Mouse (Mus musculus) heart, postnatal 14 days (tissue): ENCODE measurements around the gene Aldh4a1. TPM values are rescaled to one million over a fixed set of nuclear protein-coding genes. Genes with fewer than 3 reads are reported as not detected.

Source experiments
- DNase-seq, 2 experiments: peaks; one replicate each; pipeline ENCODE4 v3.0.0; 2021 to 2022
- intact Hi-C: fragments of 180-260 bp; cut with DNase I; formaldehyde crosslinking; loops from one replicate; pipeline ENCODE4 v1.15.1; 2025
- total RNA-seq, 2 experiments: library from RNA; stranded (reverse); gene quantifications; 2 replicates each; pipeline ENCODE4 v1.2.3; 2021

Aldh4a1 gene
- total RNA-seq, 2 experiments from 2014 or later = 28.4 to 31.5 TPM

DNA sequence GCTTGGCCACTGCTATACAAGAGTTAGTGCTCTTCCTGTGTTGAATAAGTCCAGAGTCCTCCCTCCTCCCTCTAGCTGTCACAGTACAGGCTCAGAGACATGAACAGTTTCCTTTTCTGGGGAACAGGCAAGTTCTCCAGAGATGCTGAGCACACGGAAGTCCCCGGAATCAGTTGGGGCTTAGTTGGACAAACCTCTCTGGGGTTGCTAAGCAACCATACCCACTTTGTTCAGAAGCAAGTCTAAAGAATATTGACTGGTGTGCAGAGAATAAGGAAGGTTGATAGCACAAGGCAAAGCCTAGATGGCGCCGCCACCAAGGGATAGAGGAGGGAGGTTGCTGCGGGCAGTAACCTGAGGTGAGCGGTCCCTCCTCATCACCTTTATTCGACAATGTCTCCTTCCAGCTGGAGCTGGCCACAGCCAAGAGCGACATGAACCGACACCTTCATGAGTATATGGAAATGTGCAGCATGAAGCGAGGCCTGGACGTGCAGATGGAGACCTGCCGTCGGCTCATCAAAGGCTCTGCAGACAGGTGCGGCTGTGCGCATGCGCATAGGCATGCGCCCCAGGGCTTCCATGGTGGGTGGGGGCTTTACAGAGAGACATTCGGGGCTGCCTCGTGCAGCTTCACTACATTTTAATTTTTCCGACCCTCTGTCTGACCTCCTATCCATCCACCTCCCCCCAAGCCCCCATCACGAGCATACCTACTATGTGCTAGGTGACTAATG, 8.0 kb upstream of the Aldh4a1 start:
- intact Hi-C loops = no loop called here
- DNase-seq = no peak

DNA sequence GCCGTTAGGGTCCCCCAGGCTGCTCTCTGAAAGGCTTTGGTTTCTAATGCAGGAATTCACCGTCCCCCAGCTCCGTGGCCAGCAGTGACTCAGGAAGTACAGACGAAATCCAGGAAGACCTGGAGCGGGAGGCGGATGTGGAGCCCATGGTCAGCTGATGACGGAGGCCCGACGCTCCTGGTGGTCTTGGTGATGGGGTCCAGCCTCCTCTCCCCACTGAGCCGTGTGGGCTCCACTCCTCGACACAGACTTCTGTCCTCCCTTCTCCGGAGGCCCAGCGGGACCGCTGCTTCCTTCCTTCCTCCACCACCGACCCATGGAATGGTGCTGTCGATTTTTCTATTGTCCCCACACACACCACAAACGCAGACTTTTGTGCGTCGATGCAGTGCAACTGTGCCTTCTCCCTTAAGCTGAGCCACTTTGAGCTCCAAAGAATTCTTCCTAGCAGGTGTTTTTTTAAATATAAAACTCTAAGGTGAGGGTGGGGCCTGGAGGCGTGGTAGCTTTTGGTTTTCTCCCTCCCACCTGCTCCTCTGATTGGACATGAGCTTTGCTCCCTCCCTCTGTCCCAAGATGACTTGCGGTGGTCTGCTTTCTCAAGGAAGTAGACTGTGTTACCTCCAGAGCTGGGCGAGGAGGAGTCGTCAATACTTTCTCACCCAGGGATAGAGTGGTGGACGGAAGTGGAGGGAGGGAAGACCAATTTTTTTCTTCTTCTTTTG, 6.2 kb upstream of the Aldh4a1 start:
- intact Hi-C loops = no loop called here
- DNase-seq = peak in 1 of 2 experiments; percentile 44

DNA sequence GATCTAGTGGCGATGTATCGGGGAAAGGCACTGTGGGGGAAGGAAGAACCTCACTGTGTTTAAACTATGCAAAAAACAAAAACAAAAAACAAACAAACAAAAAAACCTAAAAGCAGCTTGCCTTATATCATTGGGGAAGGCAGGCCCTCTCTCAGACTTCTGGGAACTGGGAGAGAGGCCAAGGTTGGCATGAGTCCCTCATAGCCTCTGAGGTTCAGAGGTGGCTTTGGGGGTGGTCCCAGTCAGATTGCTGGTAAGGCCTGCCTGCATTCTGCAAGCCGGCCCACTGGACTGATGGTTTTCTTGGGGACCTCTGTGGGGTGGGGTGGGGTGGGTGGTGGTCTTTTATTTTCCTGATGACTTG, 5.7 kb upstream of the Aldh4a1 start:
- intact Hi-C loops = no loop called here

DNA sequence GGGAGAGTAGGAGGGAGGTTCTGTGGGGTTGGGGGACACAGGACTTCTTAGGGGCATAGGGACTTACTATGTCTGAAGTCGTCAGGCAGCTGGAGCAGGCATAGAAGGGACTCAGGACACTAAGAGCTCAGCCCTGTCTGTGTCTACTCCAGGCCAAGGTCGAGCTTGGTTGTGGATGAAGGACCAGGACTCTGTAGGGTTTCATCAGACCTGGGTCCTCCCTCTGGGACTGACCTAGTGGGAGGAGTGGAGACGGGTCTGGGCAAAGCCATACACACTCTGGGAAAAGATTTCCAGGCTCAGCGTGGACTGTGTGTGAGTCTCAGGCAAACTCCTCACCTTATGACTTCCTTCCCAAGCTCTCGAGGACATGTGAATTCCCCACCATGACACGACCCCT, 2.9 kb upstream of the Aldh4a1 start:
- no peak for DNase-seq
- intact Hi-C loops = no loop called here

More for the DNA sequence above, 5.7 kb upstream of the Aldh4a1 start:
- DNase-seq = no peak

DNA sequence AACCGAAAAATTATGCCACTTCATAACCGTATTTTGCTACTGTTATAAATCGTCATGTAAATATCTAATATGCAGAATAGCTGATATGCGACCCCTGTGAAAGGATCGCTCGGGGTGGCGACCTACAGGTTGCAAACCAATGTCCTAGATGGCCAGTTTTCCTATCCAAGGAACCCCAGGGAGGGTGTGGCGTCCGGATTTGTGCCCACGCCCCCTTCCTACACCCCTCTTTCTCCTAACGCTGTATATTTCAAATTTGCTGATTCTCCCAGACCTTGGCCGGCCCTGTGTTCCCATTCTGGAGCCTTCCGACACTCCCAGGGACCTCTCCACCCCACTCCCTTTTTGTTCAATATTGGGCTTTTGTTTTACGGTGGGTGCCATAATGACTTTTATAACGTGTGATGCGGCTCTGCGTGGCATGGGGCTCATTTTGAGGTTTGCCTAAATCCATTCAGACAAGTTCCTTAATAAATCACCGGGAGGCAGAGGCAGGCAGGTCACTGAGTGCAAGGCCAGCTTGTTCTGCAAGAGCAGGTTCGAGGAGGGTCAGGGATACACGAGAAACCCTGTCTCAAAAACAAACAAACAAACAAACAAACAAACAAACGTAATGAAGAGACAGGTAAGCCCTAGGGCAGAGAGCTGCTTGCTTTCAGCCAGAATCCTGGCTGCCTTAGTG, 909 bp downstream of the Aldh4a1 start:
- DNase-seq = no peak
- intact Hi-C loops = no loop called here

DNA sequence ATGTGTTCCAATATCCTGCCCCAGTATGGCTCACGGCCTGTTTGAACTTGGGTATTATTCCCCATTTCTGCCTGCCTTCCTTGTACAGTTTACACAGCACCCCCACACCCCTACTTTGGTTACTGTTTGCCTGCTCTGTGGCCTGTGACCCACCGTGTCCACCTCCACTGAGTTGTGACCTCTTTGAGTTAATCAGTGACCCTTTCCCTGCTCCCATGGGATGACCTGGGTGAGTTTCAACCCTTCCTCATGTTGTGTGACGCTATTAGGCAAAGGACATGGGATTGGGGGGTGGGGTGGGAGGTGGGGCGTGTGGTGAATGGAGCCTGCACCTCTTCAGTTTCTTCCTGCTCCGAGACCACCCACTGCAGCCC, 1.4 kb downstream of the Aldh4a1 start:
- intact Hi-C loops = no loop called here
- DNase-seq = no peak

DNA sequence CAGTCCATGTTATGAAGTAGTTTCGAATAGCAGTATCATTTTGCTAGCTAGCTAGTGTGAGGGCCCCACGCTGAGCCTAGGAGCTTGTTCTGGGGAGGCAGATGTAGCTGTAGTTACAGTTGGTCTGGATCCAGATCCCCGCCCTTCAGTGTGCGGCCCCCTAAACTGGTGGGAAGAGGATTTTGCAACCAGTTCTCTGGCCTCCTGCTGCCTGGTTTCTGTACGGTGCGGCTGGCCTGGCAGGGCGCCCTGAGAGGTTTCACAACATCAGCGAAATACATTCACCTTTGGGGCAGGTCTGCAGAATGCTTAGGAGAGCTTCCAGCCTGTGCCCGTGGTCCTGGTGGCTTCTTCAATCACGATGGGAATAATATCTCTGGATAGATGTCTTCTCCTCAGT, 2.0 kb downstream of the Aldh4a1 start:
- DNase-seq = no peak
- intact Hi-C loops = no loop called here

DNA sequence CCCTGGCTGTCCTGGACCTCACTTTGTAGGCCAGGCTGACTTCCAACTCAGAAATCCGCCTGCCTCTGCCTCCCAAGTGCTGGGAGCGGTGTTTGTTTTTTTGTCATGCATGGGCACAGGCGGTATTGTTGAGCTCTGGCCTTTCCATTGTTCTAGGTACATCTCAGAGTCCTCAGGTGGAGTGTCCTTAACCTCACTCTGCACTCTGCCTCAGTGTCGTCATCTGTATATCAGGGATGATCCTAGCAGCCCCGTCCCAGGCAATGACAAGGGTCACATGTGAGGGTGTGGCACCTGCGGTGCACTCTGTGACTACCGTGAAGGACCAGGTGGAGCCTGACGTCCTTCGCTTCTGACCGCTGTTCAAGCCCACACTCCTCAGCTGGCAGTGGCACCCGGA, 4.7 kb downstream of the Aldh4a1 start:
- DNase-seq = no peak
- intact Hi-C loops = no loop called here

DNA sequence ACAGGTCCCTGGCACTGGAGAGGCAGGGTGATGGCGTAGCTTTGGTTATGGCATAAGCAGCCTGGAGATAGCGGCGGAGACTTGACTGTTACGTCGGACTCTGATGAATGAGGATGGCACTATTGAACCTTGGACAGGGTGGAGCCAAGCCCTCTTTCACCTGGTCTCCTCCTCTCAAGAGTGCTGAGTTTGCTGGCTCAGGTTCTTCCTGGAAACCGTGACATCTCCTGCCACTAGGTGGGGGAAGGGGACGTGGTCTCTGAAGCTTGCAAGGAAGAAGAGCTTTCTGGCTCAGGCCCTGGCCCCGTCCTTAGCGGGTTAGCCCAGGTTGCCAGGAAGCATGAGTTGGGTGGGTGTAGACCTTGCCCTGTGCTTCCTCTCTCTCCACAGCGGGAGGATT, 7.5 kb downstream of the Aldh4a1 start:
- intact Hi-C loops = no loop called here
- no peak for DNase-seq

DNA sequence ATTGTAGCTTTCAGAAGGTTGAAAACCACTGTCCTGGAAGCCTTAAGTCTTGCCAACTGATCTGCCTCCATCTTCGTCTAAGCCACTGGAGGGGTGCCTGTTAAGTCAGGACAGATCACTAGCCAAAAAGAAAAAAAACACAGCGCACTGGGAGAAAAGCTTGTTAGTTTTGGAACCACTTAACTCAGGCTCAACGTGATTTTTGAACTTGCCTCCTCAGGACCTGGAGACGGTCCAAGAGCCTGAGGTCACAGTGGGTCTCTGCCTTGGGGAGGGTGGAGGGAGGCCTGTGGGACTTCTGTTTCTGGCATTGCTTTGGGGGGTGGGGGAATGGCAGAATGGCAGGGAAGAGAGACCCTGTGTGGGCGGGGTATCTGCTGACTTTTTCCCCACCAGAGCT, 8.5 kb downstream of the Aldh4a1 start:
- intact Hi-C loops = no loop called here
- no peak for DNase-seq

DNA sequence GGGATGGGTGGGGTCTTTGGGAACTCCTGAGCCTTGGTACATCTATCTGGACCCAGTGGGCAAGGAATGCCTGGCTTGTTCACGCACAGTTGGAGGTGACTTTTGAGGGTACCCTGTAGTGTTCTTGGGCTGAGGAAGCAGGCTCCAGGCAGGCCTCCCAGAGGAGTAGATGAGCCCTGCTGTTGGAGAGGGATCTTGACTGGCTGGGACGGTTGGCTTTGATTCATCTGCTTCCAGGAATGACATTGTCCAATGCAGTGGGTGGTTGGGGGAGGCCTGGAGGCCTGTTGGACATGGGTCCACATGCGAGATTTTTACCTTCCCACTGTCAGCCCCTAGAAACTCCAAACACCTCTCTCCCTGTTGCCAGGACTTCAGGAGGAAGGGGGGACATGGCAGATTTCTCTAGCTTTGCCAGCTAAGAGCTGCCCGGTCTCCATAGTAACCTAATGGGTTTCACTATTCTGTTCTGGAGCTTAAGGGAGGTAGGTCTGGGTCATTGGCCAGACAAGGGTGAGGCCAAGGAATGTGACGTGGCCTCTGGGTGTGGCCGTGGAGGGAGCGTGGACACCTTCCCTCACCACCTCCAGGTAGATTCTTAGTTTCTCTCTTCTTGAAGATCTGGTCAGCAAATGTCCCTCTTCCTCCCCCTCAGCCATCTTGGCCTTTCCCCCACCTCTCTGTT, 9.0 kb downstream of the Aldh4a1 start:
- intact Hi-C loops = no loop called here
- no peak for DNase-seq

DNA sequence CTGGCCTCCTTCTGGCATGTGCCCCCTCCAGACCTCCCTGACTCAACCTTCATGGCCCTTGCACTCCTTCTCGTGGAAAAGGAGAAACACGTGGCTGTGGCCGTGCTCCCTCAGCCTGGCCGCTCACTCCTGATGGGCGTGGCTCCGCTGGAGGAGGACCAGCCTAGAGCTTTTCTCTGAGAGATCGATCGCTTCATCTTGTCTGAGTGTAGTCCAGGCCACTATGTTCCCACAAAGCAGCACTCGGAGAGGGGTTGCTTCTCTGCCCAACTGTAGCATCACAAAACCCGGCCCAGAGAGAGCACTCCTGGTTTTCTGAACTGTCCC, 9.6 kb downstream of the Aldh4a1 start:
- no peak for DNase-seq
- intact Hi-C loops = no loop called here

DNA sequence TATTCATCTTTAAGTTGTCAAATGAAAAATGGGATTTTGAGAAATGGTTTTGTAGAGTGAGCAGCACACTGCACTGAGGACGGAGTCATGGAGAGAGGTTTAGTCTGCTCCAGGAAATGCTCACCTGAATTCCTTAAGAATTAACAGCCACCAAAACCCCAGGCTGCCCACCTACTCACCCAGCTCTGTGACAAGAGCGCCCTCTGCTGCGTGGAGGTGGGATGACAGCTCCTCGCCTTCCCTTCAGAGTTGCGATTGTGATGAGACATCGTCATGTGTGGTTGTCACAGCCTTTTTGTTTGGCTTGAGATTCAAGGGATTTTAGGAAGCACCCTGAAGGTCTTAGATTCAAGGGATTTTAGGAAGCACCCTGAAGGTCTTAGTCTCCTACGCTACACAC, 13.7 kb downstream of the Aldh4a1 start:
- intact Hi-C loops = loop anchor here (1.0 kb wide), 2 partner anchors 25 to 166 kb away; no protein-coding TSS in a partner anchor
- DNase-seq = peak; percentile 76 to 86

DNA sequence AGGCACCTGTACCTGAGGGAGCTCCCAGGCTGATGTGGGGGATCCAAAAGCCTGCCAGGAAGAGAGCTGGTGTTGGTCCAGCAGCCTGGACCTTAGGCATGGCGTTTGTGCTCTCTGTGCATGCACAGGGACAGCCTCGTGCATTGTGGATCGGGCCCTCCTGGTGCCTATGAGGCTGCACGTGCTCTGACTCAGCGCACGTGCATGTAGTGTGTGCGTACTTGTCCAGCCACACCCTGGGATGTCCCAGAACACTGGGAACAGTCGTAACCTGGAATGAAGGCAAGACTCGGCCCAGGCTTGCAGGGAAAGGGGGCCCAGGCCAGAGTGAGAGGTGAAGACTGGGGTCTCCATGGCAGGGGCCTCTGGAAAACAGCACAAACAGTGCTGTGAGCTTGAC, 15.2 kb downstream of the Aldh4a1 start:
- intact Hi-C loops = no loop called here
- DNase-seq = no peak

DNA sequence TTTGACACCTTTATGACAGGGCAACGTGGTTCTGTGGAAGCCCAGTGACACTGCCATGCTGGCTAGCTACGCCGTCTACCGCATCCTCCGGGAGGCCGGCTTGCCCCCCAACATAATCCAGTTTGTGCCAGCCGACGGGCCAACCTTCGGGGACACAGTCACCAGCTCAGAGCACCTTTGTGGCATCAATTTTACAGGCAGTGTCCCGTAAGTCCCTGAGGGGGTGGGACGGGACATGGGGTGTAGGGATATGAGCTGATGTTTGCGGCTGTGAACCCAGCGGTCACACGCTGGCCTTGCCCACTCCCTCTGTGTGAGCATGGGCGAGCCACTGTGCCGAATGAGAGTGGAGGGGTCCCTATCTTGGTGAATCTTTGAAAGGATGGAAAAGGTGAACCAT, 15.7 kb downstream of the Aldh4a1 start:
- intact Hi-C loops = no loop called here
- no peak for DNase-seq

DNA sequence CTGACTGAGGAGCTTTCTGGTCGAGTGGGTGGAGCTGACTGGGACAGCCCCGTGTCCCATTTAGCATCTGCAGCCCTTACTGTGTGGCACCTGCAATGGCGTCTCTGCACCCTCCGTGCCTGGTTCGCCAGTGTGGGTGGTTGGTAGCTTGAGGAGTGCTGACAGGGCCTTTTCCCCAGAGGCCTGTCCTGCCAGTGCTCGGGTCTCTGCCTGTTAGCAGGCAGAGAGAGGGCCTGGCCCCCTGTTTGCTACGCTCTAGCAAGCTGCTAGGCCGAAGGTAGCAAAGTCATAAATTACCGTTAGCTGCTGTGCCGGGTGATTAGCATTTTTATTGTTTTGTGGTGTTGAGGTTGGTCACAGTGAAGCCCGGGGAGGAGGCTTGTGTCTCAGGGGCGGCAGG, 17.1 kb downstream of the Aldh4a1 start:
- intact Hi-C loops = no loop called here
- no peak for DNase-seq

DNA sequence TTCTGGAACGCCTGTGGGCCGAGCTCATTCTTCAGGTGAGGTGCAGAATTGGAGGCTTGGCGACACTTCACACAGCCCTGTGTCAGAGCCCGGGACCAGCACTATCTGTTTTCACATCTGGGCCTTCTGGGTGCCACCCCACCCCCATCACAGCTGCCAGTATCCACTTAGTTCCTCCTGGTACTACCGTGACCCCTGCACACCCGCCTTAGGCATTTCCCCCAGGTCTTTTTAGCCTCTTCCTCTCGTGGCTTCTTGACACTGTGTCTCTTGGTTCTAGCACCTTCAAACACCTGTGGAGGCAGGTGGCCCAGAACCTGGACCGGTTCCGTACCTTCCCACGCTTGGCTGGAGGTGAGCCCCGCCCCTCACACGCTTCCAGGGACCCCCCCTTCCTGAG, 17.7 kb downstream of the Aldh4a1 start:
- DNase-seq = no peak

DNA sequence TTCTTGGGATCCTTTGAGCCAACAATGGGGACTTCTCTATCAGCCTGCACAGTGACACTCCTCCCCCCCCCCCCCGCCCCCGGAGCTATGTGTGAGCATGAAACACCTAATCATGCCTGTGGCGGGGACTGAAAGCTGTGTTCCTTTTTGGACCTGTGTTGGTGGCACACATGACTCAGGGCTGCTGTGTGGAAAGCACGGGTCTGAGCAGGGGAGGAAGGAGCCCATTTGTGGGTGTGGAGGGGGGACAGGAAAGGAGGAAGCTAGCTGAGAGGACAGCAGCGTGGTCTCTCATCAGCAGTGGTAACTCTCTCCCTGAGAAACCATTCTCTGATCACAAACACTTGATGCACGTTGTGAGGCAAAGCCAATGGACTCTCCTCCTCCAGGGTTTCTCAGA, 18.1 kb downstream of the Aldh4a1 start:
- no peak for DNase-seq
- intact Hi-C loops = no loop called here

More for the DNA sequence above, 17.7 kb downstream of the Aldh4a1 start:
- intact Hi-C loops = no loop called here

DNA sequence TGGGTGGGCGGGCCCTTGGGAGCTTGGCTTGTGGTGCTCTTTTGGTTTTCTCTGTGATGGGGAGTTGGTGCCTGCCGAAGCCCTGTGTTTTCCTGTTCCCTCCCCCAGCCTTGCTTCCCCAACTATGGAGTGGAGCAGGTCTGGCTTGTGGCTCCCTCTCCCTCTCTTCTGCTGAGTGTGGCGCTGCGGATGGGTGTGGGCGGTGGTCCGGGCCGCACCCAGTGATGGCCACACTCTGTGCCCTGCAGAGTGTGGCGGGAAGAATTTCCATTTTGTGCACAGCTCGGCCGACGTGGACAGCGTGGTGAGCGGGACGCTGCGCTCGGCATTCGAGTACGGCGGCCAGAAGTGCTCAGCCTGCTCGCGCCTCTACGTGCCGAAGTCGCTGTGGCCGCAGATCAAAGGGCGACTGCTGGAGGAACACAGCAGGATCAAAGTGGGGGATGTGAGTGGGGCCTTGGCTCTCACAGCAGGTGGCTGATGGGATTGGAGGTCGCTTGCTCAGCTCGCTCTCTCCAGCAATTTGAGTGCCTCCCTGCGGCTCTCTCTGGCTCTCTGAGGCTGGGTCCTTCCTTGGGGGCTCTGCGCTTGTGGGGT, 19.3 kb downstream of the Aldh4a1 start:
- peak in 1 of 2 experiments; percentile 23 for DNase-seq
- intact Hi-C loops = no loop called here

DNA sequence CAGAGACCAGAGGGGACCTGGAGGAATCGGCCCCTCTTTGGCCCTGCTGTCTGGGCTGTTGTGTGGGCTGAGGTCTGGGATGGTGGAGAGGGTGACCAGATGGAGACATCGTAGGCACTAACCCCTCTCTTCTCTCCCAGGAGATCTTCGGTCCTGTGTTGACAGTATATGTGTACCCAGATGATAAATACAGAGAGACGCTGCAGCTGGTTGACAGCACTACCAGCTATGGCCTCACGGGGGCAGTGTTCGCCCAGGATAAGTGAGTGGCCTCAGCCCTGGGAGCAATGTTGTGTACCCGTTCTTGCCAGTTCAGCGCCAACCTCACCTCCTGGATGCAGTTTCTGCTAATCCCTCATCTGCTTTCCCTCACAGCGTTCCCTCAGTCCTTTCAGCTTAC, 21.3 kb downstream of the Aldh4a1 start:
- DNase-seq = peak; percentile 74 to 85
- intact Hi-C loops = loop anchor here (1.0 to 2.0 kb wide), 2 partner anchors 27 to 214 kb away; no protein-coding TSS in a partner anchor

DNA sequence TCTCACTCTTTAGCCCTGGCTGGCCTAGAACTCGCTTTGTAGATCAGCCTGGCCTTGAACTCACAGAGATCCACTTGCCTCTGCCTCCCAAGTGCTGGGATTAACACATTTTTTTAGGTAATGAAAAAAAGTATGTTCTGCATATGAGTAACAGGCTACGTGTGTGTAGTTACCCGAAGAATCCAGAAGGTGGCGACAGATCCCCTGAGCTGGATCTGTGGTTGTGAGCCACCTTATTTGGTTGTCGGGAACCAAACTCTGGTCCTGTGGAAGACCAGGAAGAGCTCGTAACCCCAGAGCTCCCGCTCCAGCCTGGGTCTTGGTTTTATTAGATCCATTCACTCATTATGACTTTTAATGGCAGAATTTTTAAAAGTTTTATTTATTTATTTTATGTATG, 24.2 kb downstream of the Aldh4a1 start:
- no peak for DNase-seq
- intact Hi-C loops = no loop called here
